Mouse (Mus musculus) limb, embryonic 11.5 days (tissue): ENCODE results near the gene Perm1. TPM values are rescaled to one million over a fixed set of nuclear protein-coding genes. Genes with fewer than 3 reads are reported as not detected.
A peak's percentile ranks its signal among the peaks of the same experiment; 100 is the strongest.

ENCODE experiments used
- microRNA-seq: library from miRNA; unstranded; fragments of <30 nt; microRNA quantifications from one replicate; pipeline ENCODE4, GENCODE M21; 2016
- polyA plus RNA-seq: library from polyadenylated mRNA; unstranded; fragments of >200 nt; fragmentation: Nextera tagmentation; extraction: Ambion mirVana; gene quantifications from 2 replicates; pipeline ENCODE4 v1.2.1, GENCODE M21; 2014

Gene Perm1
- polyA plus RNA-seq, 1 experiment from 2014 or later, result 0.35 TPM

Small RNAs within 50 kb of the gene (microRNA-seq; reads per million reads assigned to microRNA genes)
- gene Mir7658, result 6.1 reads per million, percentile 13 among the genes with 10 or more reads in this experiment

Other genes with a start within 250 kb of the Perm1 start
- 15.4 and 16.4 TPM in 2 replicates for gene B3galt6, start 223.2 kb upstream of the Perm1 start, polyA plus RNA-seq
- 131 and 142 TPM in 2 replicates for gene Sdf4, start 223.0 kb upstream of the Perm1 start, polyA plus RNA-seq
- 0.29 and 0.58 TPM in 2 replicates for gene Tnfrsf4, start 202.0 kb upstream of the Perm1 start, polyA plus RNA-seq
- gene Tnfrsf18, start 189.7 kb upstream of the Perm1 start, polyA plus RNA-seq, result 0.62 and 0.65 TPM in 2 replicates
- gene Ttll10, start 156.5 kb upstream of the Perm1 start, polyA plus RNA-seq, result 0.33 and 0.55 TPM in 2 replicates
- gene 9430015G10Rik, start 105.9 kb upstream of the Perm1 start, polyA plus RNA-seq, result 61.9 and 71.4 TPM in 2 replicates
- gene Rnf223, start 85.4 kb upstream of the Perm1 start, polyA plus RNA-seq, result 0.81 and 1.0 TPM in 2 replicates
- 38.6 and 41.5 TPM in 2 replicates for gene Agrn, start 18.4 kb upstream of the Perm1 start, polyA plus RNA-seq
- 0.20 TPM in 1 of 2 replicates, not detected in the other for gene Isg15, start 15.1 kb upstream of the Perm1 start, polyA plus RNA-seq
- 0.28 and 0.70 TPM in 2 replicates for gene AW011738, start 12.6 kb upstream of the Perm1 start, polyA plus RNA-seq
- 20.1 and 20.2 TPM in 2 replicates for gene Plekhn1, start 19.0 kb downstream of the Perm1 start, polyA plus RNA-seq
- gene Noc2l, start 20.1 kb downstream of the Perm1 start, polyA plus RNA-seq, result 86.4 and 92.0 TPM in 2 replicates
- gene Samd11, start 39.8 kb downstream of the Perm1 start, polyA plus RNA-seq, result 0.60 and 0.61 TPM in 2 replicates
- gene Vmn2r-ps159, start 115.2 kb downstream of the Perm1 start, polyA plus RNA-seq, result not detected in 2 replicates